Mouse (Mus musculus) bone marrow macrophage, adult 2 months (primary cell): ENCODE results near the gene Lats2.

Experiments
- CTCF ChIP-seq: IDR thresholded peaks from 2 replicates; pipeline ENCODE4 v1.5.1; 2012; ENCODE audit warnings: low read depth, mild to moderate bottlenecking, low read length, moderate library complexity
- POLR2A ChIP-seq: IDR thresholded peaks from 2 replicates; pipeline ENCODE4 v1.6.1; 2012; ENCODE audit warnings: mild to moderate bottlenecking, low read depth, low read length, borderline replicate concordance

- TF ChIP-seq POLR2A, result no peak
- TF ChIP-seq CTCF, result no peak
Observed at GRCm38 (mm10) chr14:57665628-57665950, 92.6 kb downstream of the Lats2 start.
